ENCODE assay signal across 31 mouse cellular contexts in genomic region chr12:40654312-40654711, GRCm38 (mm10).
A peak's percentile ranks its signal among the peaks of the same experiment; 100 is the strongest.
DNase-seq lines count a peak whose midpoint lies in the region; ATAC-seq and TF ChIP-seq lines count a peak whose summit lies in the region.
"Had no signal": no experiment of that assay in that cellular context is flagged by ENCODE, and none has a peak within 500 bp of the region (broad histone marks: within the 10 kb centered on the region; RNA-seq: fewer than 3 reads in every experiment).

No protein-coding gene starts in this region.

- H3K9me3 ChIP-seq in heart, embryonic 10.5 days = no peaks in the 10 kb centered on the region
- H3K9me3 ChIP-seq in heart, embryonic 13.5 days = no peaks in the 10 kb centered on the region
- no peaks in the 10 kb centered on the region for H3K9me3 ChIP-seq in ES-E14 (ENCODE audit: control insufficient read depth, insufficient read depth, low read depth, low read length)
- H3K9me3 ChIP-seq: embryonic facial prominence, embryonic 12.5 days; hindbrain, embryonic 10.5 days; hindbrain, embryonic 15.5 days; liver, embryonic 12.5 days; megakaryocyte, embryonic 14.5 days; midbrain, embryonic 12.5 days; neural tube, embryonic 12.5 days had no signal

- H3K4me1 ChIP-seq in heart, embryonic 10.5 days = peaks cover 4% of the 10 kb centered on the region
- peaks cover 12% of the 10 kb centered on the region for H3K4me1 ChIP-seq in heart, embryonic 13.5 days
- peaks cover 4 to 9% of the 10 kb centered on the region in 2 experiments; a peak in 2 of 4 replicates for H3K4me1 ChIP-seq in ES-E14 (ENCODE audit: control insufficient read depth in 2 of 2, insufficient read depth in 2 of 2, low read length in 2 of 2, poor library complexity in 1 of 2)
- H3K4me1 ChIP-seq: hindbrain, embryonic 15.5 days; liver, embryonic 12.5 days; neural tube, embryonic 12.5 days had no signal

- DNase-seq in heart, adult 11 months = peak; percentile 92
- no peak for DNase-seq in heart, embryonic 10.5 days (ENCODE audit: low spot score)
- DNase-seq in heart, postnatal 4 days = no peak
- DNase-seq in kidney, postnatal 14 days = peak; percentile 5
- DNase-seq in kidney, adult 18-20 months = no peak
- peak; percentile 35 for DNase-seq in ES-E14 (ENCODE audit: low read depth, low spot score)
- DNase-seq in cerebellum, postnatal 4 days (ENCODE audit: low spot score in 2 of 2) = no peak
- DNase-seq: adrenal gland, postnatal 10 days; cerebellum, adult 8-10 months; cerebellum, postnatal 25 days; embryo, embryonic 11 days; gastrocnemius, postnatal 25 days; kidney, postnatal 4 days; layer of hippocampus, postnatal 36 days; left cerebral cortex, postnatal 4 days; liver, postnatal 0 days; lung, postnatal 36 days; right cerebral cortex, adult 18-20 months; spleen, adult 18-20 months; thymus, postnatal 14 days had no signal

- H3K27ac ChIP-seq in heart, embryonic 10.5 days = no peak overlapping the region
- 0 out of 2 replicates have a peak overlapping the region, but pooled peaks have one; percentile 12 for H3K27ac ChIP-seq in heart, embryonic 13.5 days (replicated peaks)
- no peak overlapping the region for H3K27ac ChIP-seq in ES-E14 (ENCODE audit: insufficient read depth, low read depth, low read length, poor library complexity, severe bottlenecking)
- H3K27ac ChIP-seq: embryonic facial prominence, embryonic 12.5 days; hindbrain, embryonic 10.5 days; hindbrain, embryonic 15.5 days; liver, embryonic 12.5 days; midbrain, embryonic 12.5 days; neural tube, embryonic 12.5 days had no signal

- 69% methylated on average over 2 of the region's 2 CpGs for WGBS in heart, embryonic 10.5 days
- WGBS in heart, embryonic 13.5 days = 67% methylated on average over 2 of the region's 2 CpGs

- no peak for ATAC-seq in heart, embryonic 13.5 days (ENCODE audit: extremely low read depth, insufficient number of reproducible peaks, low FRiP score, low TSS enrichment)
- ATAC-seq: forebrain, embryonic 14.5 days; inflammation-experienced regulatory T-cells, adult 6 months; liver, embryonic 12.5 days; liver, postnatal 0 days had no signal

- no peak overlapping the region for H3K9ac ChIP-seq in heart, embryonic 13.5 days
- H3K9ac ChIP-seq in ES-E14 (ENCODE audit: insufficient read depth, low read depth, low read length, poor library complexity, severe bottlenecking) = no peak overlapping the region
- H3K9ac ChIP-seq: embryonic facial prominence, embryonic 12.5 days; hindbrain, embryonic 15.5 days; liver, embryonic 12.5 days; liver, postnatal 0 days; midbrain, embryonic 12.5 days; neural tube, embryonic 12.5 days had no signal

- no peak overlapping the region for H3K4me3 ChIP-seq in heart, embryonic 10.5 days
- H3K4me3 ChIP-seq in heart, embryonic 13.5 days = no peak overlapping the region
- H3K4me3 ChIP-seq in ES-E14 (ENCODE audit: insufficient read depth in 1 of 2, low read depth in 1 of 2, low read length in 2 of 2, poor library complexity in 1 of 2, severe bottlenecking in 1 of 2) = no peak overlapping the region
- H3K4me3 ChIP-seq: embryonic facial prominence, embryonic 12.5 days; hindbrain, embryonic 10.5 days; hindbrain, embryonic 15.5 days; liver, embryonic 12.5 days; megakaryocyte, embryonic 14.5 days; midbrain, embryonic 12.5 days; myocyte; neural tube, embryonic 12.5 days had no signal

- in situ Hi-C loops in ES-E14 (cut with MboI; ENCODE audit: low sequenced_read_pairs in 2 of 2, unreplicated experiment in 2 of 2) = no loop called here

- H3K4me2 ChIP-seq in heart, embryonic 13.5 days = no peak overlapping the region
- H3K4me2 ChIP-seq: embryonic facial prominence, embryonic 12.5 days; hindbrain, embryonic 15.5 days; liver, embryonic 12.5 days; midbrain, embryonic 12.5 days; neural tube, embryonic 12.5 days had no signal

- no peaks in the 10 kb centered on the region for H3K27me3 ChIP-seq in heart, embryonic 10.5 days (ENCODE audit: insufficient read depth, poor library complexity, severe bottlenecking)
- no peaks in the 10 kb centered on the region for H3K27me3 ChIP-seq in heart, embryonic 13.5 days (replicated peaks)
- H3K27me3 ChIP-seq: embryonic facial prominence, embryonic 12.5 days; hindbrain, embryonic 15.5 days; liver, embryonic 12.5 days; megakaryocyte, embryonic 14.5 days; midbrain, embryonic 12.5 days; neural tube, embryonic 12.5 days had no signal

- H3K36me3 ChIP-seq in heart, embryonic 10.5 days = no peaks in the 10 kb centered on the region
- no peaks in the 10 kb centered on the region for H3K36me3 ChIP-seq in heart, embryonic 13.5 days
- no peaks in the 10 kb centered on the region; the same call in 1 of the 2 replicates for H3K36me3 ChIP-seq in ES-E14 (ENCODE audit: control insufficient read depth, insufficient read depth, low read length, poor library complexity, severe bottlenecking)
- H3K36me3 ChIP-seq: embryonic facial prominence, embryonic 12.5 days; hindbrain, embryonic 15.5 days; liver, embryonic 12.5 days; neural tube, embryonic 12.5 days had no signal

TF ChIP-seq in ES-E14, 5 proteins besides CTCF, POLR2A, EP300 and RAD21:
- no peak for TF ChIP-seq CHD2 (IDR thresholded peaks at IDR 0.05; ENCODE audit: low read depth, low read length)
- no peak for TF ChIP-seq MAFK (IDR thresholded peaks at IDR 0.05; ENCODE audit: insufficient read depth, low read depth, low read length)
- TF ChIP-seq ZC3H11A (IDR thresholded peaks at IDR 0.05; ENCODE audit: borderline replicate concordance, low read depth, low read length) = no peak
- TF ChIP-seq ZNF384 (IDR thresholded peaks at IDR 0.05; ENCODE audit: low read depth, low read length) = no peak
- TF ChIP-seq HCFC1 (IDR thresholded peaks at IDR 0.05; ENCODE audit: borderline replicate concordance, insufficient read depth, low read length) = no peak

Comparison
In these comparisons a context has a peak if more than half of its experiments do, and no peak if none do; other contexts are left out.
1. DNase-seq: peak in heart, adult 11 months (single experiment), kidney, postnatal 14 days (single experiment) and ES-E14 (single experiment); none in heart, embryonic 10.5 days (single experiment), heart, postnatal 4 days (single experiment), kidney, adult 18-20 months (single experiment) and cerebellum, postnatal 4 days (0 of 2).